In genomic region chr4:22395404-22395803, GRCm38 (mm10) we compare ENCODE assay signal across 16 mouse cellular contexts.
"Had no signal": no experiment of that assay in that cellular context is flagged by ENCODE, and none has a peak within 500 bp of the region (broad histone marks: within the 10 kb centered on the region; RNA-seq: fewer than 3 reads in every experiment).

No protein-coding gene starts in this region.

- DNase-seq: retina, postnatal 1 day; right cerebral cortex, adult 18-20 months; right cerebral cortex, postnatal 14 days; right cerebral cortex, postnatal 25 days; right cerebral cortex, postnatal 4 days; spleen, adult 18-20 months; thymus, adult 18-20 months; thymus, adult 2 months; thymus, postnatal 14 days; thymus, postnatal 25 days; thymus, postnatal 36 days; thymus, postnatal 4 days had no signal

- H3K4me2 ChIP-seq: neural tube, embryonic 13.5 days; neural tube, embryonic 15.5 days; stomach, embryonic 15.5 days had no signal

- H3K9ac ChIP-seq: neural tube, embryonic 13.5 days; neural tube, embryonic 15.5 days; stomach, embryonic 15.5 days had no signal

- H3K9me3 ChIP-seq: neural tube, embryonic 13.5 days; neural tube, embryonic 15.5 days; stomach, embryonic 15.5 days had no signal

- H3K27ac ChIP-seq: neural tube, embryonic 13.5 days; neural tube, embryonic 15.5 days; stomach, embryonic 15.5 days; stomach, postnatal 0 days had no signal

- H3K4me1 ChIP-seq: neural tube, embryonic 13.5 days; neural tube, embryonic 15.5 days; stomach, embryonic 15.5 days had no signal

- H3K4me3 ChIP-seq: neural tube, embryonic 13.5 days; neural tube, embryonic 15.5 days; stomach, embryonic 15.5 days had no signal

- H3K27me3 ChIP-seq: neural tube, embryonic 13.5 days; neural tube, embryonic 15.5 days; stomach, embryonic 15.5 days had no signal
